Mouse (Mus musculus): Measurements from ENCODE around the gene Tbc1d21.
A peak's percentile ranks its signal among the peaks of the same experiment; 100 is the strongest.

Tbc1d21 gene

DNA sequence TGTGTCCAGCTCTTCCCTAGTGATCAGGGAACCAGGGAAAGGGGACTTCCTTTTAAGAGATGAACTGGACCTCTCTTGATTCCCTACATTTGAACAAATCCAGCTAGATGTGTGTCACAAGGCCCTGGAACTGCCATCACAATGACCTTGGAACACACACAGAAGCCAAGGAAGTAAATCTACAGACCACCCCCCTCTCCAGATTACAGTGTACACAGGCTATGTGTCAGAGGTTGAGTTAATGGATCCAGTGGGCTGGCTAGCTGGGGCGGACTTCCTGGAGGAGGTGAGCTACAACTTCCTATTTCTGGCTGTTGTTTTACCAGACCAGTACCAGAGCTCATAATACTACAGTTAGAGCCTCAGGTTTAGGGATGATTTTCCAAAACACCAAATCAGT lies at the start of gene Tbc1d21:
Gene Tbc1d21 (minus strand): TSS at position 101 of the 400 bp plus-strand sequence.
- DNase-seq: no peak

DNA sequence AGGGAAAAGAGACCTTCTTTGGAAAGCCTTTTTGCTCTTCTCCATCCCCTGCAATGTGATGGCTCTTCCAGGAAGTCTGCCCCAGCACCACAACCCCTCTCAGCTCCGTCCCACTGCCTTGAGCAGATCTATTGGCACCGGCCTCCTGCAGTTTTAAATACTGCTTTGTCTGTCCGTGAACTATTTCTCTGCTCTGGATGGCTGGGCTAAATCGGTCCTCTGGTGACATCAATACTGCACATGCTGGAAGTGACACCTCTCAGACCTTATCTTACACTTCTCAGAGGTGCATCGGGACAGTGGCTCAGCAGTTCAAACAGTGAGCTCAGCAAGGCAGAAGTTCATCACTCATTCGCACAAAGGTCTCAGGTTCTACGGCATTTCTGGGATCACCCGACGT lies 41.3 kb upstream of the Tbc1d21 start:
- DNase-seq: no peak

DNA sequence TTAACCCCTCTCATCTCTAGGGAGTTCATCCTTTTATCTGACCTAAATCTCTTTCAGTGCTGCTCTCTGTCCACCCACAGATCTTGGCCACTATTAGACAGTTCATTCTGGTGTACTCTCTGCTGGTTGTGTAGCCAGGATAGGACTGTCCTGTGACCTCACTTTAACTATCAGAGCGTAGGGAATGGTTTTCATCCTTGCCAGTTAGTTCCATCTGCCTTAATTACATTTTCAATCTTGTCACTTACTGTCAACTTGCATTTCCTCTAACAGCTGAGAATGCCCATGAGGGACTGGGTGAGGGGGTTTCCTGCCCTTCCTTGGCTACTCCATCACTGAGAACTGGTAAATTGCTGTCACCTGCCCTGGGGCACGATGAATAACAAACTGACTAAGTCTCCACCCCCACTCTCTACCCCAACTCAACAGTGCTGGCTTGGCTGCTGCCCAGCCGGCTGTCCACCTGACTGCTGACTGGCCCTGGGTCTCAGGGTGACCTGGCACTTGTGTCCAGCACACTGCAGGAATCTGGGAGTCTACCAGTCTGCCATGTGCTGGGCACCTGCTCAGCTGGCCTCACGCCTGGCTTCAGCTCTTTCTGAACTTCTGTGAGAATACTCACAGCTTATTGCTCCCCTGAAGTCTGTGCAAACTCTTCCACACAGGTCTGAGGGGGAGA lies 39.9 kb upstream of the Tbc1d21 start:
- no peak for DNase-seq

DNA sequence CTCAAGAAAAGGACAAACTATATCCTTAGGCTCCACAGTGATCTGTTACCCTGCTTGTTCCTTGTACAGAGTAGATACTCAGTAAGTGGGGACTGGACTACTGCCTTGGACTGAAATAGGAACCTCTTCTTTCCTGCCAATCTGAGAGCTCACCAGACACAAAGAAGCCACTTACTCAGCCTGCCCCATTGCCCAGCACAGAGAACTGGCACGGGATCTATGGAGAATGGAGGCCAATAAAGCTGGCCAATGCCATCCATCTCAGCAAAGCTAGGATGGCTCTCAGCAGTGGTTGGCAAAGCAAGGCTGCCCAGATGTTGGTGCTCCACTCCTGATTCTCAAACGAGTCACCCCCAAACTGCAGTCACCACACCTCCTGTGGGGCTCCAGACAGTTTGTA lies 39.0 kb upstream of the Tbc1d21 start:
- DNase-seq: no peak

DNA sequence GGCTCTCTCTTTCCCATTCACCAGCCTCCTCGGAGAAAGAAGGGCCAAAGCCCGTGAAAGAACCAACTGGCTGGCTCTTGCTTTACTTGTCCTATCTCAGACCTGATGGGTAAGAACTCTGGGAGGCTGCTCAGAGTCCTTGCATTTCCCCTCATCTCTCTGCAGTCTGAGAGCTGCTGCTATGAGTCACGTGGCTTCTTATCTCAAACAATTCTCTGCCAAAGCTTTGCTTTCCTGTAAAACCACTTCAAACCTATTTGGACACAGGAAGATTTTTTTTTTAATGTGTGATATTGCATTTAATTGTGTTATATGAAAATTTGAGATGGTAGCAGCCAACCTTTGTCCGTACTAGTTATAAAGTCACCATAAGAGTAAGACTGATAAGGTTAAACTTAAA lies 34.2 kb upstream of the Tbc1d21 start:
- DNase-seq: no peak

DNA sequence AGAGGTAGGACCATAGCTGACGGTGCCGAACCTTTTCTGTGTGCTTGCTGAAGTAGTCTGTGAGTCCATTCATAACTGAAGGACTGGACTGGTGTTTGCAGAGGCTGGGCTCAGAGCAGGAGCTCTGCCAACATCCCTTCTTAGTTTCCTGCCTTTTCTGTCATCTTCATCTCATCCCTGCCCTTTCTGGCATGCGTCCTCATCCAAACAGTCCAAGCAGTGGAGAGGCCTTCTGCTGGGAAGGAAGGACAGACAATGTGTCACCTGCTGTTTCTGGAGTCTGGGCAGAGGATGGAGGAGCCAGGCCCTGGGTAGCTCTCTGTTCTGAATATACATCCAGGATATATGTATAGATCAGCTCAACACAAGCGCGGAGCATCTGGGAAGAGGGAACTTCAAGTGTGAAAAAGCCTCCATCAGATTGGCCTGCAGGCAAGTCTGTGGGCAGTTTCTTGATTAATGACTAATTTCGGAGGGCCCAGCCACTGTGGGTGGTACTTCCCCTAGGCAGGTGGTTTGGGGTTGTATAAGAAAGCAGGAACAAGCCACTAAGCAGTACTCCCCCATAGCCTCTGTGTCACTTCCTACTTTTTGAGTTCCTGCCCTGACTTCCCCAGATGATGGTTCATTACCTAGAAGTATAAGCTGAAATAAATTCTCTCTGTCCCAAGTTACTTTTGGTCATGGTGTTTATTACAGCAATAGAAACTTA lies 31.3 kb upstream of the Tbc1d21 start:
- DNase-seq: no peak

DNA sequence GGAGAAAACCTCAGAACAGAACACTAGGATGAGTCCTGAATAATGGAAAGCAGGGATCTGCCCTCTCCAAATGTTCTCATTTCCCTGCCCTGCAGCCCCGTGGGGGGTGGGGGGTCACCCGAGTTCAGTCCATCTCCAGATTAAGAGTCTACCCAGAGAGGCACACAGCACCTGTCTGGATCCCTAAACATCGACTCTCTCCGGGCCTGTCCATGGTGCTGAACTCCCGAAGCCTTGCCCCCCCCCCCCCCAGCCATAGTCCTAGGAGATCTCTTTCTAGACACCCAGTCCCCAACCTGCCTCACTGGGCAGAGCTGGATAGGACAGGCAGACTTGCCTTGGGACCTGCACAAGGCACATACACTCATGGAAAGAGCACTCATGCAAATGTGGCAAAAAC lies 29.4 kb upstream of the Tbc1d21 start:
- DNase-seq: no peak

DNA sequence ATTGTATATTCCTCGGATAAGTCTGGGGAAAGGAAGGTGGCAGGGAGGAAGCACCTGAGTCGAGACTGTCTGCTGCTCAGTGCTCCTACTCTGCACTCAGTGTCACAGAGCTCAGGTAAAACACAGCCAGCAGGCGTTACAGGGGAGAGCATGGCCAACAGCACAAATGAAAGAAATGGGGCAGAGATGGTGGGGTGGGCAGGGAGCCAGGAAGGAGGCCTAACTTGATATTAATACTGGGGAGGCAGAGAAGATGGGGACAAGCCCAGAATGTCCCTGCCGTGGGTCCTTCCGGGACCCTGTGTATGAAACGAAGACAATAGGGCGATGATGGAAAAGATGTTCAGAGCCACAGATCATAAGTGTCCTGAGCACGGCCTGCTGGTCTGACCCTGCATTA lies 24.4 kb upstream of the Tbc1d21 start:
- DNase-seq: no peak

DNA sequence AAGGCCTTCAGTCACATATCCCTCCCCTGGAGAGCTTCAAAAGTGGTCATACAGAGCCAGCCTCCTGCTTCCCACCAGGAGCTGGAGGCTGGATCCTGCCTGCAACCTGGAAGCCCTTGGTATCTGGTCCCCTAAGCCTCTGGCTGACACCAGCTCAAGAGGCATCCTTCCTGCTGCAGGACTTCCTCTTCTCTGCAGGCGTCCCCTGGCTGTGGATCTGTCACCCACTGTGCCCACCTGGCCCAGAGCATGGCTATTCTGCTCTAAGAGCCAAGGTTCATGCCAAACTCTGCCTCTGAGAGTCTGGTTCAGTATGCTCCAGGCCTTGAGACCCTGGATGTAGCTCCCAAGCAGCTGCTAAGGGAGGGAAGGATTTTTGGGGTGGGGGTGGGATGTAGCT lies 23.6 kb upstream of the Tbc1d21 start:
- no peak for DNase-seq

DNA sequence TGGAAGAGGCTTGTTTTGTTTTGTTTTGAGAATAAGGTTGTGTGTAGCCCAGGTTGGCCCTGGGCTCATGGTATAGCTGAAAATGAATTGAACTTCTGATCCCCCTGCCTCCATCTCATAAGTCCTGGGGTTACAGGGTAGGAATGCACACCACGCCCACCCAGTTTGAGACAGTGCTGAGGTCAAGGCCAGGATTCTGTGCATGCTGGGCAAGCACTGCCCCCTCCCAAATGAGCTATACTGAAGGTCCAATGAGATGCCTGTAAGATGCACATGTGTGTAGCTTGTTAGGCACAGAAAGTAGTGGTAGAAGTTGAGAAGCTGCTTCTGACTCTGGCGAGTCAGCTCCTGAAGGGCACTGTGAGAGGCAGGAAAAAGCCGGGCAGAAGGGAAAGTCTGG lies 18.1 kb upstream of the Tbc1d21 start:
- no peak for DNase-seq

DNA sequence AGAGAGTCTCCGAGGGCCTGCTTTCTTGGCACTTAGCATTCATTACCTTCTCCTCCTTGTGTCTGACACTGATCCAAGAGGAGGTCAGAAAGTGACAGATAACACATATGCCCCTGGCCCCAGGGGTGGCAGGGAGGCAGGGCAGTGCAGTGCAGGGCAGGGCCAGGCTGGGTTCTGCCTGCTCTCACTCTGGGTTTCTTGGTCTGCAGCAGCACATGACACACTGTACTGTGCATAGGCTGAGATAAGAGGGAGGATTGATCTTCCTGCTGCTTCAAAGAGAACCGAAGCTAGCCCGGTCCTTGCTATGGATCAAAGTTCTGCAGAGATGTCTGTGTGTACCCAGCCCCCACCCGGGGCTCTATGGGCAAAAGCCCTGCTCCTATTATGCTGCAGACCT lies 8.6 kb upstream of the Tbc1d21 start:
- no peak for DNase-seq

DNA sequence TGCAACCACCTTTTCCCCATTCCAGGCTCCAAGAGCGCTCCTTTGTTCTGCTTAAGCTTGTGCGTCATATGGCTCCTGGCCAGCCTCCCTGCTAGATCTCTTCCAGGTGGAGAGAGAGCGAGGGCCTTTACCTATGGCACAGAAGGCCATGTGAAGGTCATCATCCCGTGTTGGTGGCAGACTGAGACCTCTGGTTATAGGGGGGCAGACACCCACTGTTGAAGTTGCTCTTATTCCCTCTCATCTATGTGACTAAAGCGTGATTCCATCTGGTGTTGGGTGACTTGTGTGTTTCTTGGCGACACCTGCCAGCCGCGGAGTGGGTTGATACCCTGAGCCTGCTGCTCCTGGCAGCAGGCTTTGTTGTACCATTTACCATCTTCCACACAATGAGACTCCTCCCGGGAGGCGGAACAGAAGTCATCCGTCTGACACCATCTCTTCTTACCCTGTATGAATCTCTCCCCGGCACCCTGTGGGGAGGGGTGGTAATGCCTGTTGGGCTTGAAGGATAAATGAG lies 3.7 kb upstream of the Tbc1d21 start:
- peak; percentile 68 for DNase-seq

DNA sequence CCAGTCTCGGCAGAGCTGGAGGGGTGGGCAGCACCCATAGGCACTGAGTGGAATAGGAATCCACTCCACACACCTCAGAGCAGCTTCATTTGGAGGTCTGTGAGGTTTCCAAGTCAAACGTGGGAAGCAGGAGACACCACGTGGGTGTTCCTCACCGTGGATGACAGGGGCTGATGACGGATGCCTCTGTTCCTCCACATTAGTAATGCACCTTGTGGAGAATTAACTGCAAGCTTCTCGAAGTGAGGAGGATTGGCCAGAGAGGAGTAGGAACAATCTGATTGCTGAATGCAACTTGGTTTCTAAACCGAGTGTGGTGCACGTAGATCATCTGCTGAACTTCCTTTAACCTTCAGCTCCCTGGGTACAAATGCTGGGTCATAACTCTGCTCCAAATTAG lies 1.7 kb upstream of the Tbc1d21 start:
- no peak for DNase-seq

DNA sequence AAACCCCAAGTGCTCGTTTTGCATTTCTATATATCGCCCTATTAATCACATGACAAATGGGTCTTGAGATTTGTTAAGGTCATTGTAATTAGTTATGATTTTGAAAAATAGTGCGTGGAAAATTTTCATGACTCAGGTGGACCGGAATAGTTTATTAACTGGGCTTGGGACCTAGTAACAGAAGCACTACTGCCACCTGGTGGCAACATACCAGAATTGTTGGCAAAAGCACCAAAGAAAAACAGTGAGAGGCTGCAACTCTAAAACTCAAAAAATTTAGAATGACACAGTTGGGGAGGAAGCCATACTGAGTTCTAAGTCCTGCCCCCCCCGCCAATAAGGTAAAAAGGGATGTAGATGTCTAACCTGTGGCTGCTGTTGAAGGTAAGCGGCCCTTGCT lies 611 bp downstream of the Tbc1d21 start:
- DNase-seq: no peak

DNA sequence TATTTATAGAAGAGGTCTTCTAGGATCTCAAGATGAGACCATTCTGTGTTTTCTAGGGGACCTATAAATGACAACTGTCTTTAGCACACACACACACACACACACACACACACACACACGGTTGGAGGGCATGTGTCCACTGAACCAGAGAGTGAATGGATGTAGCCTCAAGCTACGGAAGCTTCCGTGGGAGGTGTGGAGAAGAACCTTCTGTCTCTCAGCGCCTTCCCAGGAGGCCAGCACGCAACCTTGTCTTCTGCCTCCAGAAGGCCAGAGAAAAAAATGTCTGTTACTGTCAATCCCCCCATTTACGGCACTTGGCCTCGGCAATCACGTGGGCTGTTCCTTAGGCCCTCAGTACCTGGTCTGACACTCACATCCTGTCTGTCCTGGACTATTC lies 5.9 kb downstream of the Tbc1d21 start:
- DNase-seq: no peak

DNA sequence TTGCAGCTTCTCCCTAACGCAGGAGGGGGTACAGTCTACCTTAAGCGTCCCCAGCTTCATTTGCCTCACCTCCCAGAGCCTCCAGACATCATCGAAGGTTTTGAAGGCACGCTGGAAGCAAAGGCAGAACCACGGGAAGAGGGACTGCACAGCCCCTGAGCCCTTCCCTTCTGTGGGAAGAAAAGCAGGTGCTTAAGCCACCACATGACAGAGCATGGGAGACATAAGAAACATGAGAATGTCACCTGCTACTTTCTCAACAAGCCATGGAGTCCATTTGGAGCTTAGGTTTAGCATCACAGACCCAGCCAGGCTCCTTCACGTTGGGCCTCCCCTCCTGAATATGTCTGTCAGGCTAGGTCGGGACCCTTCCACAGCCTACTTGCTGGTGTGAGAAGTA lies 8.3 kb downstream of the Tbc1d21 start:
- DNase-seq: no peak

DNA sequence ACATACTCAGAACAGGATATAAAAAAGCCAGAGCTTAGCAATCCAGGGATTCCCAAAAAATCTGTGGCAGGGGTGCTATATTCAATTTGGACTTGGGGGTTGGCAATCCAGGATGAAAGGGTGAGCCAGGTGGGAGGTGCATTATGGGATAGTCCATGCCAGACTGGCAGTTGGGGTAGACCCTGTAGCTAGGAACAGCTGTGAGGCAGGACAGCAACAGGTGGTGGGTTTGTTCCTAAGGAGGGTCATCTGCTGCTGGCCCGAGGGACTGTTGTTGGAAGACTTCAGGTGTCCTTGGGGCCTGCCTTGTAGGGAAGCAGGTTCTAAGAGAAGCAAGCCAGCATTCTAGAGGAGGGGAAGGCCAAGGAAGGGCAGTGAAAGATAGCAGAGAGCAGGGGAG lies 8.9 kb downstream of the Tbc1d21 start:
- DNase-seq: no peak

DNA sequence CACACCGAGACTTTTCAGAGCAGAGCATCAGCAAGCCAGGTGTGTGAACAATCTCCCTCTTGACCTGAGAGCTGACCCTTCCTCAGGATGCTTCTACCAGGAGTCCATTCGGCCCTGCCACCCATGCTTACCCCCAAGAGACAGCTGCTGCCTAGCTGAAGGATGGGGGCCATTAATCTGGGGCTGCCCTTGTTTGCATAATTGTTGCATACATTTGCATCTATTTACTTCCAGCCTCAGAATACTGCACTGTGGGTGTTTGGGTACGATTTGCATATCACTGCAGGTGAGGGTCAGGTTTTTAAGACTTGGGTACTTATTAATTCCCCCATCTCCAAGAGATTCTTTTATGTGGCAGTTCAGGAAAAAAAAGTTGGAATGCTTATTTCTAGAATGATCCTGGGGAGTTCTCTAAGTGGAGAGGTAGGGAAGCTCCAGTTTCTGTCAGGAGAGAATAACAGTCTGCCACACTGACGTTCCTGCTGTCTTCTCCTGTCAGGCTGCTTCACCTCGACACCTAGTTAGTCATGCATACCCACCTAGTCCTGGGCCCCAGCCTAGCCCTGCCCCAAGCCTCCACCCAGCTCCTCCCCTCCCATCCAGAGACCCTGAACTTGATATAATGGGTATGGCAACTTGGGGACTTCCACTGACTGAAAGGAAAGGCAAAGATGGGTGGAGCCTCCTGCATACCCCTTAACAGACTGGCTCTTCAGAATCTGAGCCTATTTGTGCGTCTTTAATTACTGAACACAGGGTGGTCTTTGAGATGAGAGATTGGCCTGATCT lies 14.8 kb downstream of the Tbc1d21 start:
- no peak for DNase-seq

DNA sequence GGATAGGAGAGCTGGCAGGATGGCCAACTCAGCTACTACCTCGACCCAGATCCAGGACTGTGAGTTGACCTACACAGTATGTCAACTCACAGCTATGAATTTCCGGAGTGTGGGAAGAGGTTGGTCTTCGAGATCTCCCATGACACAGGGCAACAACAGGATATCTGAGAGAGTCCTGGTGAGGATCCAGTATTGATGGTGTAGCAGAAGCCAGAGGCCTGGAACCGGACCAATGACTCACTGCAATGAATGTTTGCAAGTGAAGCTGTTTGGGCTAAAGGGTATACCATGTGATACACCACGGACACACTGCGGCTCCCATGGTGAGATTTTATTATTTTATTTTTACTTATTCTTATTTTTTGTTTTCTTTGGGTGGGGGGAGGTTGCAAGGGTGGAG lies 15.6 kb downstream of the Tbc1d21 start:
- no peak for DNase-seq

DNA sequence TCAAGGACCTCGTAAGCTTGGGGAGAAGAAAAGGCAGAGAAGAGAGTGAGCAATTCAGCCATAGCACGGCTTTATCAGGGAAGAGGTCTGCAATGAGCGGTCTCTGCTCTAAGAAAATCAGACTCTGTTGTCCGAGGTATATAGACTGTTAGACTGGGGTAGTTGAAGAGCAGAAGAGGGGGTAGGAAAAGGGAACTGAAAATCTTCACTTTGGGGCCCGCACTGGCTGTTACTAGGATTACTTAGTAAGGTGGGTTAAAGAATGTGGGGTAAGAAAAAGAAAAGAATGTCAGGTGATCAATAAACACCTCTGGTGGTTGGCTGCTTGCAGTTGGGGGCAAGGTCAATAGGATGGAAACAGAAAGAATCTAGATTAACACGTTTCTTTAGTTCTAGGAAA lies 17.0 kb downstream of the Tbc1d21 start:
- no peak for DNase-seq

DNA sequence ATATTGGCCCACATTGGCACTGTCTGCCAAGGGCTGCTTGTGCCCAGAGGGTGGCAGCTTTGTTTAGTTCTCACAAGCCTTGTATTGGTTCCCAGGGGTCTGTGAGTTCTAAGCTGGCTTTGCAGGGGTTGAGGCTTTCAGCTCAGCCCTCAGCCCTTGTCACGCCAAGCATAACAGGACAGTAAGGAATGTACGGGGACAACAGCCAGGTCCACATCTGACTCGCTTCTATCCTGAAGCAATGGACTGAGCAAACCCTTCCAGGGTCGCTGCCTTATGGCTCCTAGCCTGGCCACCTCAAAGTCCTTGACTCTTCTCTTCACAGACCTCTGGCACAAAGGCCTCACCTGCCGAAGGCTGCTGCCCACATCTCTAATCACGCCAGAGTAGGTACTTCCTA lies 22.5 kb downstream of the Tbc1d21 start:
- no peak for DNase-seq

DNA sequence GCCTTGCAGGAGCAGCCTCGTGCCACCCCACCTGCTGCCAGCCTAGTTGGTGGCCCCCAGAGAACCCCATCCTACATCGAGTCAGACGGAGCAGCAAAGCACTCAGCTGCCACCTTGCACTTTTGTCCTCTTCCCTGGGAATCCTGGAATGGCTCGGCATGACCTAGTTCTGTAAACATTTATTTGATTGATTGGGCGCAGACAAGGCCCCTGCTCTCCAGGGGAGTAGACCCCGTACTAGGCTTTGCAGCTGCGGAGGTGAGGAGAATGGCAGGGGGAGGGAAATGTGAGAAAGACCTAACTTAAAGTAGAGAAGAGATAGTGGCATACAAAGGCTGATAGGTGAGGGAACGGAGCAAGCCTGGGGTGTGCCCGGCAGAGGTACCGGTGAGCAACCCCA lies 23.8 kb downstream of the Tbc1d21 start:
- no peak for DNase-seq

DNA sequence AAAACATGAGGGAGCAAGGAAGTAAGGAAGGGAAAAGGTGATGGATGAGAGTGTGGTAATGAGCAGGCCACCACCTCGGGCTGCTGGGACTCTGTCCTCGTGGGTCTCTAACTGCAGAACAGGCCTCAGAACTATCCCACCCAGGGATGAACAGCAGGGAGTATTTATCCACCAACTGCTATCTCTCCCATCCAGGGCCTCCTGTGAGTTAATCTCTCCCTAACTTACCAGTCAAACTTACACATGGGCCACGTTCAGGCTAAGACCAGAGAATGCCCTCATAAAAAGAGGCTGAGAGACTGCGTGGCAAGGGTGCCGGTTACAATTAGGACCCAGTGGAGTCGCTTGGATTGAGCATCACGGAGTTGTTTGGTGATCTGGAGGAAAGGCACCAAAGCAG lies 24.3 kb downstream of the Tbc1d21 start:
- DNase-seq: no peak

DNA sequence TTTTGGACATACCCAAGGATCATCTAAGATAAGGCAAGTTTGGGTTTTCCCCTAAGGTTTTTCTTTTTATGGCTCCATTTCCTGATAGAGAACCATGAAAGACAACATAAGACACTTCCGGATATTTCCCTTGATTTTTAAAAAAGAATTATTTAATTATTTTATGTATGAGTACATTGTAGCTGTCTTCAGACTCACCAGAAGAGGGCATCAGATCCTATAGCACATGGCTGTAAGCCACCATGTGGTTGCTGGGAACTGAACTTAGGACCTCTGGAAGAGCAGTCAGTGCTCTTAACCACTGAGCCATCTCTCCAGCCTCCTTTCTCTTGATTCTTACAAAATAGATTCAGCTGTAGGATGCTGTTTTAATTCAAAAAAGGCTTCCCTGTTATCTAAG lies 28.5 kb downstream of the Tbc1d21 start:
- DNase-seq: no peak

Measured in right cerebral cortex, postnatal 25 days (tissue).